Mouse (Mus musculus) gastrocnemius, adult 2 months (tissue): ENCODE measurements around the gene Foxc2. TPM values are rescaled to one million over a fixed set of nuclear protein-coding genes. Genes with fewer than 3 reads are reported as not detected.

Experiments
- DNase-seq: peaks from one replicate; pipeline ENCODE4 v3.0.0; 2022
- H3K27ac ChIP-seq: fragments of 200-600 bp; 2 replicates; pipeline ENCODE4 v1.8.1; 2022; ENCODE audit warnings: mild to moderate bottlenecking
- H3K4me3 ChIP-seq: fragments of 200-600 bp; 2 replicates; pipeline ENCODE4 v1.8.1; 2022; ENCODE audit warnings: mild to moderate bottlenecking, moderate library complexity
- CTCF ChIP-seq: fragments of 200-600 bp; IDR thresholded peaks from 2 replicates; pipeline ENCODE4 v1.8.1; 2022; ENCODE audit warnings: antibody characterized with exemption, mild to moderate bottlenecking, moderate library complexity
- intact Hi-C: fragments of 180-260 bp; cut with DNase I; formaldehyde crosslinking; loops from one replicate; pipeline ENCODE4 v1.15.1; 2025
- total RNA-seq, 2 experiments: library from RNA; stranded (reverse); gene quantifications; 2 replicates each; pipeline ENCODE4 v1.2.3; 2021

Gene Foxc2
- total RNA-seq, 2 experiments from 2014 or later = 0.20 TPM

GRCm38 (mm10) chr8:121116591-121117185, 717 bp downstream of the Foxc2 start:
- peak; percentile 39 for DNase-seq
- intact Hi-C loops = loop anchor here (5.0 kb wide), 1 partner anchor 101 kb away; no protein-coding TSS in a partner anchor
- H3K4me3 ChIP-seq = peak overlapping the region; percentile 85
- peak overlapping the region; percentile 82 for H3K27ac ChIP-seq
- no peak for TF ChIP-seq CTCF

GRCm38 (mm10) chr8:121117186-121117651, 1.2 kb downstream of the Foxc2 start:
- Histone ChIP-seq H3K27ac (peak overlapping the region; percentile 82), H3K4me3 (peak overlapping the region; percentile 85)
- no peak for DNase-seq
- TF ChIP-seq CTCF = no peak
- intact Hi-C loops = loop anchor here (5.0 kb wide), 1 partner anchor 100 kb away; no protein-coding TSS in a partner anchor

- TF ChIP-seq CTCF = no peak
- Histone ChIP-seq H3K4me3 (peak overlapping the region; percentile 85), H3K27ac (no peak overlapping the region)
- intact Hi-C loops = loop anchor here (5.0 kb wide), 1 partner anchor 99 kb away; no protein-coding TSS in a partner anchor
- DNase-seq = no peak
Measured at GRCm38 (mm10) chr8:121117906-121118305, 1.9 kb downstream of the Foxc2 start.

- no peak for TF ChIP-seq CTCF
- Histone ChIP-seq H3K27ac (no peak overlapping the region), H3K4me3 (peak overlapping the region; percentile 85)
- no peak for DNase-seq
- intact Hi-C loops = loop anchor here (5.0 kb wide), 1 partner anchor 98 kb away; no protein-coding TSS in a partner anchor
Measured at GRCm38 (mm10) chr8:121118634-121119420, 2.9 kb downstream of the Foxc2 start.

GRCm38 (mm10) chr8:121119635-121120455, 3.9 kb downstream of the Foxc2 start:
- intact Hi-C loops = loop anchor here (5.0 kb wide), 1 partner anchor 97 kb away; no protein-coding TSS in a partner anchor
- TF ChIP-seq CTCF = no peak
- no peak for DNase-seq
- no peak overlapping the region for H3K27ac ChIP-seq
- no peak overlapping the region for H3K4me3 ChIP-seq

- H3K27ac ChIP-seq = no peak overlapping the region
- no peak for DNase-seq
- H3K4me3 ChIP-seq = no peak overlapping the region
- TF ChIP-seq CTCF = no peak
- intact Hi-C loops = no loop called here
Measured at GRCm38 (mm10) chr8:121120456-121121419, 4.8 kb downstream of the Foxc2 start.

- Histone ChIP-seq H3K27ac (no peak overlapping the region), H3K4me3 (no peak overlapping the region)
- TF ChIP-seq CTCF = no peak
- DNase-seq = no peak
- intact Hi-C loops = no loop called here
Measured at GRCm38 (mm10) chr8:121121704-121122103, 5.7 kb downstream of the Foxc2 start.

- H3K27ac ChIP-seq = no peak overlapping the region
- intact Hi-C loops = no loop called here
- DNase-seq = no peak
- no peak for TF ChIP-seq CTCF
- H3K4me3 ChIP-seq = no peak overlapping the region
Measured at GRCm38 (mm10) chr8:121122368-121122767, 6.4 kb downstream of the Foxc2 start.

- no peak for DNase-seq
- no peak overlapping the region for H3K27ac ChIP-seq
- H3K4me3 ChIP-seq = no peak overlapping the region
- intact Hi-C loops = no loop called here
- TF ChIP-seq CTCF = no peak
Measured at GRCm38 (mm10) chr8:121123113-121123512, 7.1 kb downstream of the Foxc2 start.

- H3K4me3 ChIP-seq = no peak overlapping the region
- TF ChIP-seq CTCF = no peak
- intact Hi-C loops = no loop called here
- DNase-seq = no peak
- no peak overlapping the region for H3K27ac ChIP-seq
Measured at GRCm38 (mm10) chr8:121124547-121125239, 8.7 kb downstream of the Foxc2 start.

GRCm38 (mm10) chr8:121125311-121125876, 9.4 kb downstream of the Foxc2 start:
- TF ChIP-seq CTCF = peak; percentile 48
- Histone ChIP-seq H3K4me3 (peak overlapping the region; percentile 64), H3K27ac (peak overlapping the region; percentile 58)
- intact Hi-C loops = no loop called here
- DNase-seq = peak; percentile 65
